Mouse (Mus musculus): ENCODE data around the gene Ccdc3.

The Ccdc3 gene

GRCm38 (mm10) chr2:5161002-5161745 is 23.6 kb downstream of the Ccdc3 start:
- DNase-seq (ENCODE audit: low spot score in 2 of 2), result no peak

DNA sequence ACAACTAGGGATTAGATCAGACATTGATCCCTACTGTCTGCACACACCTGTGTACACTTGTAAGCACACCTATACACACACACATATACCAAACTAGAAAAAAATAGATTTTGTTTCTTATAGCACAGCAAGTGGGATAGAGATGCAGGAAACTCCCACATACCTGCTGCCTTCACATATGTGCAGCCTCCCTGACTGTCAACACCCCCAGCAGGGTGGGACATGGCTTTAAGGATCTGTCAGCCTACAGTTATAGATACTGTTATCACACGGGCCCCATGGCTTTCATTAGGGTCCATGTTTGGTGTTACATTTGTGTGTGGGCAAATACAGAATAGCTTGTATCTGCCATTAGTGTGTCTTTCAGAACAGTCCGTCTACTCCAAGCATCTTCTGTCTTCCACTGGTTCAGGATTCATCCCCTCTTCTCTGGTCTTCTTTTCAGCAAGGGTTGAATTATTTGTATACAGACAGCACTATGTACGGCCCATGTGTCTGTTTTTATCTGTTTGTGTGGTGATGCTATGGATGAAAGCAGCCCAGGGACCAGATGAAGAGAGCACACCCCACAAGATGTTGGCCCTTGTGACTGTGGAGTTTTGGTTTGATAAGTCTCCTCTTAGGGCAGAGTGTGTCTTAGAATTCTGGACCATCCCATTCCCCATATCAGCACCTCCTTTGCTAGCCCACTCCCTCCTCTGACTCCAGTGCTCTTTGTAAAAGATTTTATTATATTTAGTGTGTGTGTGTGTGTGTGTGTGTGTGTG is 24.5 kb downstream of the Ccdc3 start:
- no peak for DNase-seq (ENCODE audit: low spot score in 2 of 2)

- no peak for DNase-seq (ENCODE audit: low spot score in 2 of 2)
Observed at GRCm38 (mm10) chr2:5162756-5163155, 25.2 kb downstream of the Ccdc3 start.

- no peak for DNase-seq (ENCODE audit: low spot score in 2 of 2)
Observed at GRCm38 (mm10) chr2:5165941-5166361, 28.4 kb downstream of the Ccdc3 start.

- DNase-seq (ENCODE audit: low spot score in 2 of 2), result no peak
Observed at GRCm38 (mm10) chr2:5166796-5167195, 29.2 kb downstream of the Ccdc3 start.

GRCm38 (mm10) chr2:5170815-5171214 is 33.2 kb downstream of the Ccdc3 start:
- no peak for DNase-seq (ENCODE audit: low spot score in 2 of 2)

DNA sequence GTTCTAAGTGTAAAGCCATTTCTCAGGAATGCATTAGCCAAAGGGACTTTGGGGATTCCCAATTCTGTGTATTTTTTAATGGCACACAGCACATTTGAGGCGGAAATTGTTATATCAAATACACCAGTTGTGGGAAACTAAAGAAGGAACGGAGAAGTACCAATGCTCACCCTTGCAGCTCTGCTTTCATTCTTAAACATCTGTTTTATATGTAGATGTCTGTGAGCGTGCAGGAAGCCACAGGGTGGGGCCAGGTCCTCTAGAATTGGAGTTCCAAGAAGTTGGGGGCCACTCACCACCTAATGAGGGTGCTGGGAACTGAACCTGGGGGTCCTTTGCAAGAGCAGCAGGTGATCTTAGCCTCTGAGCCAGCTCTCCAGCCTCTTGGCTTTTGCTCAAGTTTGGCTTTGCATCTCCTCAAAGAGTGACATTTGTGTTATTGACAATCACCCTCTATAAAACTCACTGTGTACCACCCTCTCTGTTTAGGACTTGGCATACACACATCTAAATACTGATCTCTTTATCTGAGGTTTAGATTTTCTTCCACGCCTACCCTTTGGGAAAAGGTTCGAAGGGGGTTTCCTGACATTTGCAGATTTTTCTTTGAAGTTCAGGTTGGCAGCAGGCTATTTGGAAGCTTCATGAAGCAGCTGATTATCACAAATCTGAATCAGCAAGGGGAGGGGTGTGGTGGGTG is 33.9 kb downstream of the Ccdc3 start:
- DNase-seq (ENCODE audit: low spot score in 2 of 2), result no peak

DNA sequence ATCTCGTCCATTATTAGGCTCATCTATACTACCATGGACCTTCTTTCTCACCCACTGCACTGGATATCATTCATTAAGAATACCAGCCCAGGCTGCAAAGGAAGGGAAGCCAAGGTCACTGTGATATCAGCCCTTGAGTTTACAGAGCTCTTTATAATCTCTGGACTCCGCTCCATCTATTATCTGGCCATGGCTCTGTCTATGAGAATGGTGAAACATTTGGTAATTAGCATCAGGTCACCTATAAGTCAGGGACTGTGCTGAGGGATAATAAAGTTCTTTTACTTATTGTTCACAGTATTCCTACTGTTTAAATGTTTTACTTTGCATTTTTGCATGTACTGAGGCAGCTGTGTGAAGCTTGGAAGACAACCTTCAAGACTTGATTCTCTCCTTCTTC is 35.2 kb downstream of the Ccdc3 start:
- no peak for DNase-seq (ENCODE audit: low spot score in 2 of 2)

GRCm38 (mm10) chr2:5174716-5175115 is 37.1 kb downstream of the Ccdc3 start:
- DNase-seq (ENCODE audit: low spot score in 2 of 2), result no peak

DNA sequence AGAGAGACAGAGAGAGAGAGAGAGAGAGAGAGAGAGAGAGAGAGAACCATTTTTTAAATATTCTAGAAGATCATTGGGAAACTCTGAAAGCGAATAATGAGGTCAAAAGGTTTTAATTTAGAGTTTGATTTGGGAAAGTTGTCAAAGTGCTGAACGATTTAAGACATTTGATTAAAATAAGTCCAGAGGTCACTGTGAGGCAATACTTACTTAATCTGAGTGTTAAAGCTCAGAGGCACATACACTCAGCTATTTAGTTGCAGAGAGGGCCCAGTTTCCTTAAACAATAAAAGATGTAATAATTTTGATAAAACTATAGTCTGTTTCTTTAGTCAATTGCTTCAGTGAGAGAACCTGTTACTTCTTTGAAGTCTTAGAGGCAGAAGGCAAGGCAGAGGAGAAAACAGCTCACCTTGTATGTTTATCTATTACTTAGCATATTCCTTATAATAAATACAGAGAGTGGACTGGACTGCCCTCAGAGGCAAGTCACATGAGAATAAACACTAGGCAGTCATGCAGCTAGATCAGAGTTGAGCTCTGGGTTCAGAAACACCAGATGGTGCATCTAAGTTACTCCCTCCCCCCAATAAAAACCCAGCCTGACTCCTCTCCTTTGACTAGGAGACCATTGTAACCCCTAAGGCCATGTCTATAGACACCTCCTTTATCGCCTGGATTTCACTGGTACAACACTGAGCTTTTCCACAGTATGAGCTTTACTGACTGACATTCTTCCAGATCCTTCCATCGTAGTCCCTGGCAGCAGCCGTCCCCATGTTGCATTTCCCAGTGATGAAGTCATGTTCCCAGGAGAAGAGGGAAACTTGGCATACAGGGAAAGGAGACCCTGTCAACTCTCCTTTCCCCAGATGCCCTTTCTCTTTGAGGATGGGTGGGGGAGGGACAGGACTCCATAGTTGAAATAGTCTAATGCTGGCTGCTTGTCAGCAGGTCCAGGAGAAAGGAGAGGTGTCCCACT is 44.2 kb downstream of the Ccdc3 start:
- no peak for DNase-seq (ENCODE audit: low spot score in 2 of 2)

DNA sequence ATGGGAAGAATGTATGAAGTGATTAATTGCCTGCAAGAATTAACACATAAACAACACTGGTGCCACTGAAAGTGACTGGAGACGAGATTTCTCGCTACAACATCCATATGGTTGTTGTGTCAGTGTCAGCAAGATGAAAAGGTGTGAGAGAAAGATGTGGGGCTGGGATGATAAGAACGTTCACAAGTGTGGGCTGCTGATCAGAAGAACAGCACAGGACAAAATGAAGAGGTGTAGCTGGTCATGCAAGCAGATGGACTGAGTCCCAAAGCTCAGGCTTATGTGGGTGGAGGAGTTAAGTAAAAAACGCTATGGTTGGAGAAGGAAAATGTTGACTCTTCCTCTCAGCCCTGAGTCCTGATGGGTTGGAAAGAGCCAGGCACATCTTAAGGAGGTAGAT is 46.6 kb downstream of the Ccdc3 start:
- DNase-seq (ENCODE audit: low spot score in 2 of 2), result no peak

DNA sequence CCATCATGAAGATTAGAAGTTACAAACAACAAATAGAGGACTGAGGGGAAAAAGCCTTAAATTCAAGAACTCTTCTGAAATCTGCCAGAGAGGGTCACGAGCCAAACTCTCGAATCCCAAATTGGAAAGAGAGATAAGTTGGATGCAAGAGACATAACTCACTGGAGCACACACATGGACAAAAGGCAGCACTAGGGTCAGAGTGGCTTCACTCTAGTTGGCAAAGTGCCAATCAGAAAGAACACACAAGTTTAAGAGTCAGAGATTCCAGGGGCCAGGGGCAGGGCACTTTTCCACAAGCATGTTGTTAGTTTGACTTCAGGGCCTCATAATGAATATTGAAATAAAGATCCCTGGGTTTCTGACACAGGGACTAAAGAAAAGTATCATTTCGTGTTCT is 48.1 kb downstream of the Ccdc3 start:
- DNase-seq (ENCODE audit: low spot score in 2 of 2), result no peak

- DNase-seq (ENCODE audit: low spot score in 2 of 2), result no peak
Observed at GRCm38 (mm10) chr2:5192156-5192555, 54.6 kb downstream of the Ccdc3 start.

DNA sequence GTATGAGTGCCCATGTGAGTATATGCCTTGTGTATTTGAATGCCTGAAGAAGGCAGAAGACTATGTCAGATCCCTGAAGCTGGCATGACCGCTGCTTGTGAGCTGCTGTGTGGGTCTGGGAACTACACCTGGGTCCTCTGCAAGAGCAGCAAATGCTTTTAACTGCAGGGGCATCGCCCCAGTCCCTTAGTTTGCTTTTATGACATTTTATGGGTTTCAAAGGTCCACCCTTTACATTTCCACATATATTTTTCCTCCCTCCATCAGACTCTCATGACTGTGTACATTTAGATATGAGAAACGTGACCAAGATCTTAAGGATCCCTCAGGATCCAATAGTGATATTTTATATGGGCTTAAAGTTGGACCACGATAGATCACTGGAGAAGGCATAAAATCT is 55.5 kb downstream of the Ccdc3 start:
- no peak for DNase-seq (ENCODE audit: low spot score in 2 of 2)

DNA sequence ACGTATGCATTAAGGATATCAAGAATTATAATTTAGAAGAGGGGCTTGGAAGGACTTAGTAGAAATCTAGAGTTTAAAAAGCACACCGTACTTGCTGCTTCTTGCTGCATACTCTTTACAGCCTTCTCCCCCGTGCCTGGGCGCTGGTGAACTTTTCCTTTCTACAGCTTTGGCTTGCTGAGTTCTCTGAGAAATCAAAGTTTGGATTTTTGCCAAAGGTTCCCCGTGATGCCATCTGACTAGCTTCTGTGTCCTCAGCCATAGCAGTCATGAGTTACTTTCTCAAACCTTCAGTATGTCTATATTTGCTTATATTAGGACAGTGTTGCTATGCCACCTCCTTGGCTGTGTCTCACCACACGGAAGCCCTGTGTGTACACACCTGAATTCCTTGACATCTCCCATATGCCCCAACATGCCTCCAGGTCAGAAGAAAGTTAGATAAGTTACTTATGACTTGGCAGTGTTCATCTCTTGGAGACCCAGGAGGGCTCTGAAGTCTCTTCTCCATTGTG is 57.2 kb downstream of the Ccdc3 start:
- no peak for DNase-seq (ENCODE audit: low spot score in 2 of 2)

GRCm38 (mm10) chr2:5197486-5197885 is 59.9 kb downstream of the Ccdc3 start:
- no peak for DNase-seq (ENCODE audit: low spot score in 2 of 2)

- DNase-seq (ENCODE audit: low spot score in 2 of 2), result no peak
Observed at GRCm38 (mm10) chr2:5199289-5199688, 61.7 kb downstream of the Ccdc3 start.

- DNase-seq (ENCODE audit: low spot score in 2 of 2), result no peak
Observed at GRCm38 (mm10) chr2:5200817-5201364, 63.3 kb downstream of the Ccdc3 start.

DNA sequence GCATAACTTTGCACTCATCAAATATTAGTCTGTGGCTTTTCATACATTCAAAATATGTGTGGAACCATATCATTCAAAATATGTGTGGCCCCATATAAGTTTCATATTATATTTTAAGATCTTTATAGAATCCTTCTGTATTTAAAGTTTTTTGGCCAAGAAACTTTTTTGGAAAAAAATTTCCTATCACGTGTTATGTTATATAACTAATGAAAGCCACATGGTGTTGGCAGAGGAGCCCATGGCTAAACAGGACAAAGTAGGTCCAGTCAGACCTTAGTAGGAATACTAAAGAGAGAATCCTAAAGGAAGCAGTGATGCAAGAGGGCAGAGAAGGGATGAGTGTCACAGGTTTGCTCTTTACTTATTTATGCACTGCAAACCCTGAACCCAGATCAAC is 65.6 kb downstream of the Ccdc3 start:
- no peak for DNase-seq (ENCODE audit: low spot score in 2 of 2)

GRCm38 (mm10) chr2:5204941-5205340 is 67.4 kb downstream of the Ccdc3 start:
- DNase-seq (ENCODE audit: low spot score in 2 of 2), result no peak

- DNase-seq (ENCODE audit: low spot score in 2 of 2), result no peak
Observed at GRCm38 (mm10) chr2:5206651-5207050, 69.1 kb downstream of the Ccdc3 start.

All from cerebellum, postnatal 4 days (tissue).